ENCODE assay signal across 9 mouse cellular contexts in the genomic region with DNA sequence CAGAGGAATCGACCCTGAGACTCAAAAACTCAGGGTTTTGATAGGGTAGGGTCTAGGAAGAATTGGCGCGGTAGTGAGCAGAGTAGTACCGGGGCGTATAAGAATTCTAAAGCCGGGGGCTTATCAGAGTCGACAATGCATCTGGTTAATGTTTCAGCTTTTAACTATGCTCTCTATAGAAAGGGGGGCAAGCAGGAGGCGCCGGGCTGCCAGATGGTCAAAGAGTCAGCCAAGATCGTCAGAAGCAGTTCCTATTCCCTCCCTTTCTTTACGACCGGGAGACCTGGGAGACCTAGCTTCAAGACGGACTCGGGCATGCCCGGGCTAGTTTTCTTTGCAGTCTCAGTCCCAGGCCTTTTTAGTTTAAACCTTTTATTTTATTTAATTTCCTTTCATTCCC. TPM values are rescaled to one million over a fixed set of nuclear protein-coding genes. Genes with fewer than 3 reads are reported as not detected.
DNase-seq lines count a peak whose midpoint lies in the region; ATAC-seq and TF ChIP-seq lines count a peak whose summit lies in the region.
"Had no signal": no experiment of that assay in that cellular context is flagged by ENCODE, and none has a peak within 500 bp of the region (broad histone marks: within the 10 kb centered on the region; RNA-seq: fewer than 3 reads in every experiment).

No protein-coding gene starts in this region.

- peak overlapping the region; percentile 96; the same call in 1 of the 2 replicates for H3K4me3 ChIP-seq in embryonic fibroblast, embryonic 13.5 days (ENCODE audit: insufficient read depth, low read length)
- H3K4me3 ChIP-seq in intestine, embryonic 16.5 days (ENCODE audit: low read length), result peak overlapping the region; percentile 28; the same call in 1 of the 2 replicates
- H3K4me3 ChIP-seq in stomach, embryonic 14.5 days (ENCODE audit: low read depth, low read length), result peak overlapping the region; percentile 67; the same call in 1 of the 2 replicates

- no peak for ATAC-seq in intestine, embryonic 16.5 days
- ATAC-seq in stomach, embryonic 14.5 days (ENCODE audit: insufficient number of reproducible peaks, insufficient read depth, low FRiP score, low read depth), result no peak; the same call in 1 of the 2 replicates

- no peaks in the 10 kb centered on the region for H3K27me3 ChIP-seq in intestine, embryonic 16.5 days (replicated peaks; ENCODE audit: control insufficient read depth, insufficient read depth, low read length)
- H3K27me3 ChIP-seq in stomach, embryonic 14.5 days (ENCODE audit: control insufficient read depth, insufficient read depth, low read length), result no peaks in the 10 kb centered on the region

- H3K9me3 ChIP-seq in intestine, embryonic 16.5 days (ENCODE audit: control insufficient read depth, low read length), result no peaks in the 10 kb centered on the region
- H3K9me3 ChIP-seq in stomach, embryonic 14.5 days (ENCODE audit: control insufficient read depth, low read depth, low read length), result no peaks in the 10 kb centered on the region; the same call in 1 of the 2 replicates

- TF ChIP-seq POLR2A in embryonic fibroblast, embryonic 13.5 days (IDR thresholded peaks at IDR 0.05; ENCODE audit: low read depth, low read length), result no peak

- intact Hi-C loops in left cerebral cortex, postnatal 4 days (cut with DNase I), result no loop called here
- intact Hi-C loops in left cerebral cortex, postnatal 10 days (cut with DNase I), result loop anchor here (5.0 kb wide), 1 partner anchor 180 kb away; no protein-coding TSS in a partner anchor

- H3K4me2 ChIP-seq in intestine, embryonic 16.5 days (ENCODE audit: low read depth, low read length), result 0 out of 2 replicates have a peak overlapping the region, but pooled peaks have one; percentile 25
- H3K4me2 ChIP-seq in stomach, embryonic 14.5 days (replicated peaks; ENCODE audit: low read depth, low read length), result no peak overlapping the region

- peak overlapping the region; percentile 39; the same call in 1 of the 2 replicates for H3K27ac ChIP-seq in embryonic fibroblast, embryonic 13.5 days (ENCODE audit: insufficient read depth, low read length)
- H3K27ac ChIP-seq in intestine, embryonic 16.5 days (ENCODE audit: low read length), result peak overlapping the region; percentile 37
- H3K27ac ChIP-seq in stomach, embryonic 14.5 days (ENCODE audit: low read length), result peak overlapping the region; percentile 44; the same call in 1 of the 2 replicates

- WGBS in intestine, embryonic 16.5 days, result 59% methylated on average over 15 of the region's 15 CpGs
- 62% methylated on average over 15 of the region's 15 CpGs for WGBS in stomach, embryonic 14.5 days

- H3K4me1 ChIP-seq in embryonic fibroblast, embryonic 13.5 days (ENCODE audit: control insufficient read depth, insufficient read depth, low read length), result no peaks in the 10 kb centered on the region
- H3K4me1 ChIP-seq in intestine, embryonic 16.5 days (ENCODE audit: control insufficient read depth, insufficient read depth, low read length), result peaks cover 2% of the 10 kb centered on the region; the same call in 1 of the 2 replicates
- no peaks in the 10 kb centered on the region; the same call in 1 of the 2 replicates for H3K4me1 ChIP-seq in stomach, embryonic 14.5 days (ENCODE audit: control insufficient read depth, insufficient read depth, low read length)

- TF ChIP-seq CTCF in embryonic fibroblast, embryonic 13.5 days (IDR thresholded peaks at IDR 0.05; ENCODE audit: borderline replicate concordance, insufficient read depth, low read length), result no peak

- H3K36me3 ChIP-seq in intestine, embryonic 16.5 days (ENCODE audit: control insufficient read depth, insufficient read depth, low read length), result no peaks in the 10 kb centered on the region
- no peaks in the 10 kb centered on the region for H3K36me3 ChIP-seq in stomach, embryonic 14.5 days (ENCODE audit: control insufficient read depth, insufficient read depth, low read length)

- no peak overlapping the region for H3K9ac ChIP-seq in intestine, embryonic 16.5 days (ENCODE audit: low read depth, low read length)
- H3K9ac ChIP-seq in stomach, embryonic 14.5 days (replicated peaks; ENCODE audit: low read depth, low read length), result no peak overlapping the region

- DNase-seq in left cerebral cortex, postnatal 4 days, result peak; percentile 53
- DNase-seq in left cerebral cortex, postnatal 10 days (ENCODE audit: extremely low spot score in 1 of 2, low spot score in 2 of 2), result no peak
- DNase-seq in layer of hippocampus, adult 18-20 months (ENCODE audit: low spot score in 2 of 2), result no peak
- no peak for DNase-seq in frontal cortex, postnatal 25 days (ENCODE audit: low spot score in 2 of 2)
- DNase-seq in adrenal gland, postnatal 25 days, result no peak

RNA-seq across cellular contexts. Expression of a gene that starts 1.3 kb away (rescaled TPM):
- total RNA-seq in left cerebral cortex, postnatal 4 days (2021), result 10 to 100 TPM; 12.8 to 13.7 TPM
- total RNA-seq in left cerebral cortex, postnatal 10 days (2021), result 10 to 100 TPM; 13.6 to 15.6 TPM
- polyA plus RNA-seq in embryonic fibroblast, embryonic 13.5 days (2011; ENCODE audit: insufficient read length, low read depth, missing spikeins), result 35.7 and 38.8 TPM in 2 replicates
- 19.1 and 21.8 TPM in 2 replicates for polyA plus RNA-seq in intestine, embryonic 16.5 days (2015; fragmentation: Nextera tagmentation; extraction: Ambion mirVana)
- 37.2 and 40.7 TPM in 2 replicates for polyA plus RNA-seq in stomach, embryonic 14.5 days (2014; fragmentation: Nextera tagmentation; extraction: Ambion mirVana)
- total RNA-seq in layer of hippocampus, adult 18-20 months (2021), result 10 to 100 TPM; 24.9 to 25.5 TPM
- total RNA-seq in adrenal gland, postnatal 25 days (2021), result 46.4 and 52.1 TPM in 2 replicates

RNA-seq across cellular contexts. Expression of a gene that starts 32.8 kb away (rescaled TPM):
- 1 to 10 TPM; 5.0 to 6.2 TPM for total RNA-seq in left cerebral cortex, postnatal 4 days (2021)
- 1 to 10 TPM; 3.7 to 4.2 TPM for total RNA-seq in left cerebral cortex, postnatal 10 days (2021)
- polyA plus RNA-seq in embryonic fibroblast, embryonic 13.5 days (2011; ENCODE audit: insufficient read length, low read depth, missing spikeins), result 3.3 and 3.6 TPM in 2 replicates
- polyA plus RNA-seq in intestine, embryonic 16.5 days (2015; fragmentation: Nextera tagmentation; extraction: Ambion mirVana), result 3.1 and 3.9 TPM in 2 replicates
- polyA plus RNA-seq in stomach, embryonic 14.5 days (2014; fragmentation: Nextera tagmentation; extraction: Ambion mirVana), result 5.4 and 5.9 TPM in 2 replicates
- total RNA-seq in layer of hippocampus, adult 18-20 months (2021), result 1 to 10 TPM; 5.1 to 5.5 TPM
- 0.82 and 1.1 TPM in 2 replicates for total RNA-seq in adrenal gland, postnatal 25 days (2021)

RNA-seq across cellular contexts. Expression of a gene that starts 39.0 kb away (rescaled TPM):
- under 1 TPM; 0.78 to 0.83 TPM for total RNA-seq in left cerebral cortex, postnatal 4 days (2021)
- under 1 TPM; 0.21 to 0.39 TPM for total RNA-seq in left cerebral cortex, postnatal 10 days (2021)
- not detected in 2 replicates for polyA plus RNA-seq in embryonic fibroblast, embryonic 13.5 days (2011; ENCODE audit: insufficient read length, low read depth, missing spikeins)
- polyA plus RNA-seq in intestine, embryonic 16.5 days (2015; fragmentation: Nextera tagmentation; extraction: Ambion mirVana), result 0.58 and 0.65 TPM in 2 replicates
- 1.4 and 1.7 TPM in 2 replicates for polyA plus RNA-seq in stomach, embryonic 14.5 days (2014; fragmentation: Nextera tagmentation; extraction: Ambion mirVana)
- total RNA-seq in layer of hippocampus, adult 18-20 months (2021), result not detected
- total RNA-seq in adrenal gland, postnatal 25 days (2021), result 2.4 and 3.2 TPM in 2 replicates
- total RNA-seq: MEL had no signal

Comparison
In these comparisons a context has a peak if more than half of its experiments do, and no peak if none do; other contexts are left out.
1. H3K4me3 ChIP-seq: peak in every context shown above with its lines; median percentile 96 in embryonic fibroblast, embryonic 13.5 days; 67 in stomach, embryonic 14.5 days; 28 in intestine, embryonic 16.5 days.